Mouse (Mus musculus) megakaryocyte, embryonic 14.5 days (primary cell): ENCODE data around the gene Drd2.

ENCODE experiments used
- FLI1 ChIP-seq: IDR thresholded peaks from 2 replicates; pipeline ENCODE4 v1.6.1; 2012; ENCODE audit warnings: low read length, inconsistent platforms, mixed read lengths
- GATA1 ChIP-seq: IDR thresholded peaks from 3 replicates; pipeline ENCODE4 v1.6.1; 2012; ENCODE audit warnings: mixed read lengths, low read length, inconsistent platforms, borderline replicate concordance

DNA sequence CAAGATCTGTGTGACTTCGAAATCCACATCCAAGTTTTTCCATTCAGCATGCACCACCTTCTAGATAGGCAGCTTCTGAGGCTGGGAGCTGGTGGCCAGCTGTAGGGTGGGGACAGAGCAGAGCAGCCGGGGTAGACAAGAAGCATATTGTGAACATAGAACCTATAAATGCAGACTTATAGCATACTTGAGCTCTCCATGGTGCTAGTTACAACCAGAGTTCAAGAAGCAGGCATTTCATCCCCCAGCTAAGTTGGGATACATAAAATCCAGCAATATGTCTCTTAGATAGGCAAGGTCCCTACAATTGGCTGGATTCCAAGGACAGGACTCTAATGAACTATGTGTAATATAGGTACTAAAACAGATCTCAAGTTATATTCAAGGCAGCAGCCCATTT is 63.3 kb downstream of the Drd2 start:
- TF ChIP-seq GATA1 (no peak), FLI1 (no peak)
